Mouse (Mus musculus) retina, embryonic 14.5 days (tissue): ENCODE data around the gene Hoxa3.

ENCODE experiments used
- DNase-seq: peaks from one replicate; pipeline ENCODE4 v3.0.0-alpha.2; 2015; ENCODE audit warnings: low spot score

Gene Hoxa3

GRCm38 (mm10) chr6:52246916-52247315, 33.8 kb upstream of the Hoxa3 start:
- no peak for DNase-seq

- DNase-seq: no peak
Observed at GRCm38 (mm10) chr6:52246403-52246803, 33.3 kb upstream of the Hoxa3 start.

DNA sequence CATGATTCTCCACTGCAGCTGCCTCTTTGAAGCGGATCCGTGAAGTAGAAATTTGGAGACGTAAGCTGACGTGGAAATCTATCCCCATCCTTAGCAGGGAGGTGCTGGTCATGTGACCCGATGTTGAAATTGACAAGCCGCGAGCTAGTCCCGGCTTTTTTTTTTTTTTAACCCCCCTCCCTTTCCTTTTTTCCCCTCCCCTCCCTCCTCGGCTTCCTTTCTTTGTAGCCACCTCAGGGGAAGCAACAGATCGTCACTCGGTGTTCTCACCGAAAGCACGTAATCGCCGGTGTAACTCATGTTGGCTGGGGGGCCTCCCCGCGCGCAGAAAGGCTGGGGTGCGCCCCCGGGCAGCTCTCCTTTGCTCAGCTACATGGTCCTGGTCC, 32.6 kb upstream of the Hoxa3 start, which contains the start of gene Hoxa11:
TSS of gene Hoxa11 (minus strand) at position 54 of the 386 bp plus-strand sequence.
- DNase-seq: no peak

DNA sequence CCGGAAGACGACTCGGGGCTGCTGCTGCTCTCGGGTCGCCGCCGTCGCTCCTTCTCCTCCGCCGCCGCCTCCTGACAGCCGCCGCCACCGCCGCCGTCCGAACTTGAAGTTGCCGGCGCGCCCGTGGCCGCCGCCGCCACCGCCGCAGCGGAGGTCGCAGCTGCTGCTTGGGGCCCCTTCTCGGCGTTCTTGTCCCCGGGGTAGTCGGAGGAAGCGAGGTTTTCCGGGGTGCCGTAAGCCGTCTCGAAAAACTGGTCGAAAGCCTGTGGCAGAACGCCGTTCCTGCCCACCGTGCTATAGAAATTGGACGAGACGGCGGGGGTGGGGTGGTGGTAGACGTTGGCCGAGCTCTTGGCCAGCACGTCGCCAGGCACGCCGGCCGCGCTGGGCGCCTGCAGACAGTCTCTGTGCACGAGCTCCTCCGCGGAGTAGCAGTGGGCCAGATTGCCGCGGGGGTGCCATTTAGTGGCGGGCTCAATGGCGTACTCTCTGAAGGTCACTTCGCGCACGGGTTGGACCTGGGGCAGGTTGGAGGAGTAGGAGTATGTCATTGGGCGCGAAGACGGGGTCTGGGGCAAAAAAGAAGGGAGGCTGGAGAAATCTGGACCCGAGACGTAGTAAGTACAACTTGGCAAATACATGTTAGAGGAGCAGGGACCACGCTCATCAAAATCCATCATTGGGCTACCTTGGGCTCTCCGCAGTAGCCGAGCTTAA, 32.1 kb upstream of the Hoxa3 start:
- DNase-seq: no peak

DNA sequence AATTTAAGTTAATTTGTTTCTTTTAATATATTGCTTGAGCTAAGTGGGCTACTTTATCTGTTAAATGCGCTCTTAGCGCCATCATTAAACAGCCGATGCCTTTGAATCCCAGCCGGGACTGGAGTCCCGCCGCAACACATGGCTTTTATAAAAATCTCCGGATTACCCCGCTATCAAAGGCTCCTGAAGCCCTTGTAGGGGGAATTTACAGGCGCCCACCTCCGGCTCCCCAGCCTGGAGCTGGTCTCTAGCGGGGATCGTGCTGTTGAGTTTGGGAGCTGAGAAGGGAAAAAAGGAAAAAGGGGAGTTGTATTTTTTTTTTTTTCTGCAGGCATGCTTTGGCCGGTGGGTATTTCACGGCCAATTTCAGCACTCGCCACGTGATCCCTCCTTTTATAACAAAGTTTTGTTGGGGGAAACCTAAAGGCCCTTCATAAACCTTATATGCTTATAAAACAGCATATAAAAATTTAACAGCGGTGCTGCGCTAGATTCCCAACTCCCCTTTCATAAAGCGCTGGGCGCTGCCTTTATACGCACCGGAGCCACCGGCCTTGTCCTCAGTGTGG, 31.4 kb upstream of the Hoxa3 start:
- no peak for DNase-seq

GRCm38 (mm10) chr6:52243681-52244121, 30.6 kb upstream of the Hoxa3 start:
- no peak for DNase-seq

DNA sequence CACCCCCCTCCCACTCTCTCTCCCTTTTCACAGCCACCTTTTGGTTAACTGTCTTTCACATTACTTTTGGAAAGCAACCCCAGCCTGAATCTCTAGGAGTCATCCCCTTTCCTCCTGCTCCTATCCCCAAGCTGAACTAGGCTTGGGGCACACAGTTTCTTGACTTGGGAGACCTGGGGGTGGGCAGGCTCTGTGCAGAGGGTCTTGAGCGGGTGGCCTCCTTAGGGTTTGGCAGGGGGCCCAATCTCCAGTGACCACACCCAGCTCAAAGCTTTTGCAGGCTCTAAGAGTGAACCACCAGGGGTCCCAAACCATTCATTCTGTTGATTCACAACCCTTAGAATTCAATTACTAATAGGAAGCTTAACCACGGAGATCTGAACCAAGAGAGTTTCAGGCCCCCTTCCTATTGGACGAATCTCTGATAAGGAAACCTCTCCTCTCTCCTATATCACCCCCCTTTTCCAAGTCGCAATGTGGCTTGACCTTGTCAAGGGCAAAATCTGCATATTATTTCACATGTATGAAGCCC, 29.7 kb upstream of the Hoxa3 start:
- no peak for DNase-seq

DNA sequence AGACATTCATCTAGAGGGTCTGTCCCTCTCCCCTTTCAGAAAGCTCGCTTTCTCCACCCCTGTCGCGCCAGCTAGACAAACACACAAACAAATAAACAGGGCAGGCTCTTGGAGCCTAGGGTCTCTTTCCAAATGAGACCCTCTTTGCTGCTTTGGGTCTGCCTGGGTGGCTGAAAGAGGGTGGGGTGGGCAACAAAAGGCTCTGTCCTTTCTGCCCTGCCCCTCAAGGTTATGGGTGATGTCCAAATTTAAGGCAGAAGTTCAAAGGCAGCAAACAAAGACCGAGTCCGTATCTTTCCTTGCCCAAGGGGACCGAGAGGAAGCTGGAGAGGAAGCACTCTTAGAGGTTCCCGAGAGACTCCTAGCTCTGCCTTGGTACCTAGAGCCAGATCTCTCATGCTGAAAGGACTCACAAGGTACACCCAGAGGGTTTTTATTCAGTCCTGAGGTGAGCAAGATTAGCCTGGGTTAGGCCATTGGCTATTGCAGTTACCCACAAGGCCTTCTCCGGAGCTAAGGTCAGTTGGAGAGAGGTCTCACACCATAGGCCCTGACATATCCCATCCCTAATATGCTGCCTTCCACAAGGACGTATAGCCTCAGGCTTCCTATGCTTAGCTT, 28.0 kb upstream of the Hoxa3 start:
- no peak for DNase-seq

DNA sequence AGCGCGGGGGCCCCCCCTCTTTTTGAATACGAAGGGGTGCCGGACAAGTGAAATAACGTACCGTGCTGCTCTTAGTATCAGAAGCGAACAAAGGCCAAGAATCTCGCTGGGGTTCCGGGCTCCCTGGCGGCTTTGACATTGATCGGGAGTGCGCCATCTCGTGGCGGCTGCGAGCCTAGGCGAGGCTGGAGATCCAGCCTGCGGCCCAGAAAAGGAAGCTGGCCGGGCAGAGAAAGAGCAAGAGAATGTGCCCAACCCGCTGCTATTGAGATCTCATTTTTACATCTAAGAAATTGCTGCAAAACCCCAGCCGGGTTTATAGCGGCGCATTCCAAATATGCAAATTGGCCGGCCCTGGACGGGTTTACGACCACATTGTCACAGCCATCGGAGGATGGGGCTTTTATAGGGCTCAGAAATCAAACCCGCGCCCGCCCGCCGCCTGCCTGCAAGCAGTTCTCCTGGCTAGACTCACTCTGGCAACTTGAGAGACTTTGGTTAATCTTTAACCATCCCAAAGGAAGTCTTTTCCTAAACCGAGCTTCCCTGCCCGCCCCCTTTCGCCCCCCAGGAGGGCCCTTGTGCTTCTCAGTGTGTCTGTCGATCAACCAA, 27.4 kb upstream of the Hoxa3 start, which contains the start of gene Hoxa10:
TSS of gene Hoxa10 (minus strand) at position 466 of the 612 bp plus-strand sequence.
- peak; percentile 91 for DNase-seq

DNA sequence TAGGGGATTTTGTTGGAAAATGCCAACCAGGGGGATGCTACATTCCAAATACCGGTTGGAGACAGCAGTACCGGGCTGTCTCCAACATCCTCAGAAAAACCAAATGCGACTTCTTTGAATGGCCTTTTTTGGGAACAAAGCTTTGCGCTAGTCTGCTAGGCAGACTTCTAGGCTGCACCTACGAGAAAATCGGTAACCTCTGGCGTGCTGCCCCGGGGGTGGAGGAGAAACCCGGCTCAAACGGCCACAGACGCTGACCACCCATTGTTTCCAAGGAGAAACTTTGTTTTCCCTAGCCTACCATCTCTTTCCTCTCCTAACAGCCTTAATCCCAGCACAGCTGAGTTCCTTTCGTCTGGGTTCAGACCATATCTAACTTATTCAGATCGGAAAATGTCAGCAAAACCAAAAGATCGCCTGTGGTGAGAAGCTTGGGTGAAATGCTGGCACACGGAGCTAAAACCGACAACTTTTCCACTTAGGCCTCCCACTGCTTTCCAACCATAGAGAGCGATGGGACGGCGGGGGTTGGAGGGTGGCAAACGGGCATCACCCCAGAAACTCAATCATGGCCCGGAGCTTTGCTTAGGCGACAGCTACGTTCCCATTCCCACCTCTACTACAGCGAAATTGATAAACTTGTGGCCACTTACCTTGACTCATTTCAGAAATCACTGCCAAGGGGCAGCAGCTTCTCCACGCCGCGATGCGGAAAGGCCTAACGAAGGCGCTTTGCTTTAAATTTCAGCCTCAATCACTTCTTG, 26.7 kb upstream of the Hoxa3 start:
- no peak for DNase-seq

GRCm38 (mm10) chr6:52238976-52239375, 25.8 kb upstream of the Hoxa3 start:
- DNase-seq: peak; percentile 42

DNA sequence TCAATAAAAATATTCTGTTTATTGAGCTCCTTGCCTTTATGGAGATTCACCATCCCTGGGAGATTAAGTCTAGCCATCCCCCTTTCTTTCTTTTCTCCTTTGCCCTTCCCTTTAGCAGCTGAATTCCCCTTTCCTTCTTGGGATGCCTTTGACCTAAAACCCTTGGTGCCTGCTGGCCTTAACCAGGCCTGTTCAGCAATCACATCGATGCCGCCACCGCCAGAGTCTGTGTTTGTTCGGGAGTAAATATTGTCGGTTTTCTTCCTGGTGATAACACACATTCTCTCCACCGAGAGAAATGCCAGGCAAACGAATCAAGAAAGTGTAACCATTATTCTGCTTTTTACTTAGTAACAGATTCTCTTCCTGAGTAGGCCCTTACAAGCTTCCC, 25.0 kb upstream of the Hoxa3 start:
- no peak for DNase-seq

DNA sequence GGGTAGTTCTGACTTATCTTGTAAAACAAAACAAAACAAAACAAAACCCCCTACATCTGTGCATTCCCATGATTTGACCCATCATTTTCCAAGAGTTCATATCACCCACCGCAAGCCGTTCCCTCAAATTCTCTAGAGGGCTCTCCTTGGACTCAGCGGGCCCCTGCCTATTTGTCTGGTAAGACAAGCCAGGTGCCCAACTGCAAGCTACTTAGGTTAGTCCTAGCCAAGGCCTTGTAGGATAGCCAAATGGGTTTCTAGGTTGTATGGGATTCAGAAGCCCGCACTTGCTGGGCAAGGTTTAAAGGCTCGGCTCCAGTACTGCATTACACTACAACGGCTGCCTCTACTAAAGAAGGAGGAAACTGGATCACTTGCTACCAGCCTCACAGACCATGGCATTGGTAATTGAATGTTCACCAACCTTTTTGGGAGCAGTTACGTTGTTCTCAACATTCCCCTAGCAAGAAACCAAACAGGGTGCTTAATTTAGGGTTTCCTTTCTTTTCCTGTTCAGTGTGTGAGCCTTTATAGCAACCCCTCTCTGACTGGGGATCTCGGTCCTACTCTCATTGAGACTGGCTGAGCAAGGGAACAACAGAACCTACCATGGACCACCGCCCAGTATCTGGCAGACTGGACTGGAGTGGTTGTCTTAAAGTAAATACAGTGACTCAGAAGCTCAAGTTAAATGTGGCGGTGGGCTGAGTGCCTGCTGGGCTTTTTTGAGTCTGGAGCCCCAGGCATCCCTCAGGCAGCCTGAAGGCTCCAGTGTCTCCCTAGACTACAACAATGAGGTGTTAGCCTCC, 24.4 kb upstream of the Hoxa3 start:
- DNase-seq: no peak

- DNase-seq: no peak
Observed at GRCm38 (mm10) chr6:52236806-52237205, 23.7 kb upstream of the Hoxa3 start.

- DNase-seq: no peak
Observed at GRCm38 (mm10) chr6:52235866-52236265, 22.7 kb upstream of the Hoxa3 start.

GRCm38 (mm10) chr6:52235267-52235666, 22.1 kb upstream of the Hoxa3 start:
- no peak for DNase-seq

DNA sequence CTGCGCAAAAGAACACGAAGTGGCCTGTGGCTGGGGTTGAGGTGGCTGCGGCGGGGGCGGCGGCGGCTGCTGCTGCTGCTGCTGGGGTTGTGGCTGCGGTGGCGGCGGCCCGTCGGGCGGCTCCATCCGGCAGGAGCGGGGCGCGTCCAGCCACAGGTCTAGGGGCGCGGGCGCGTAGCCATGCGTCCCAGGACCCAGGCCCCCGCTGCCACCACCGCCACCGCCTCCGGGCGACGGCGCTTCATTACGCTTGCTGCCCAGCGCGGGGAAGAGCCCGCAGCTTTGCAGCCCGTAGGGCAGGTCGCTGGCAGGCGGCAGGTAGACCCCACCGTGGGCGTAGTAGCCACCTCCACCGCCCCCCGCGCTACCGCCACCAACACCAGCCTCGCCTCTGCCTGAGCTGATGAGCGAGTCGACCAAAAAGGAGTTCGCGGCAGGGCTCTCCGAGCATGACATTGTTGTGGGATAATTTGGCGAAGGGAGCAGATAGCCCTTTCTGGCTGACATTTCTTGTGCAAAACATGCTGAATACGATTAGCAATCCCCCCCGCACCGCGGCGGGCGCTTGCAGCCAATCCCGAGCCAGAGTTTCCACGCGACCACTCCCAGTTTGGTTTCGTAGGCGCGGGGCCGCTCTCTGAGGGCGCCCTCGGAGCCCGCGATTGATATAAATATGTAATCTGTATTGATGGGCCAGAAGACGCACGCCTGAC, 21.4 kb upstream of the Hoxa3 start:
- no peak for DNase-seq

GRCm38 (mm10) chr6:52233546-52234427, 20.7 kb upstream of the Hoxa3 start:
- DNase-seq: no peak

DNA sequence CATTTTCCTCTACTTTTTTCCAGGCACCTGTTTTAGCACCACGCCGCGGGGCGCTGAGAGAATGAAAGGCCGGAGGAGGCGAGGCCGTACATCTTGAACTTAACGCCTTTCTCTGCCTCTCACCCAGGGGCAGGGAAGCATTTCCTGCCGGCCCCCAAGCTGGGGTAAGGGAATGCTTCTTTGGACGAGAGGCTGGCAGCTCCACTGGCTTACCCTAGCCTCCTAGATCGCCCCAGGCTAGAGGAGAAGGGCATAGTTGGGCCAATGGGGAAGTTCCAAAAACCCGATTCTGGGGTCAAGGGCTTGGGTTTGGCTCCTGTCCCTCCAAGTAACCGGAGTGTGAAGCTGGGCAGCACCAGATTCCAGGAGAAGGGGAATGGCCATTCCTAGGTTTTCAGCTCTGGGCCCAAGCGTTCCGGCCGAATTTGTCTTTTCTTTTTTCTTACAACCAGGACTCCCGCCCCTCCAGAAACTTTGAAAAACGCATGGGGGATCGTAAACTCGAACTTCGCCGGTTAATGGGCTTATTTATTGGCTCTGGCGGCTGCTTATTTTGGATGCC, 19.9 kb upstream of the Hoxa3 start:
- no peak for DNase-seq
